Mouse (Mus musculus) kidney, postnatal 14 days (tissue): ENCODE measurements around the gene Nudt16l1.

Experiments used
- DNase-seq: peaks from one replicate; pipeline ENCODE4 v3.0.0; 2022; ENCODE audit warnings: mixed read lengths

Gene Nudt16l1

DNA sequence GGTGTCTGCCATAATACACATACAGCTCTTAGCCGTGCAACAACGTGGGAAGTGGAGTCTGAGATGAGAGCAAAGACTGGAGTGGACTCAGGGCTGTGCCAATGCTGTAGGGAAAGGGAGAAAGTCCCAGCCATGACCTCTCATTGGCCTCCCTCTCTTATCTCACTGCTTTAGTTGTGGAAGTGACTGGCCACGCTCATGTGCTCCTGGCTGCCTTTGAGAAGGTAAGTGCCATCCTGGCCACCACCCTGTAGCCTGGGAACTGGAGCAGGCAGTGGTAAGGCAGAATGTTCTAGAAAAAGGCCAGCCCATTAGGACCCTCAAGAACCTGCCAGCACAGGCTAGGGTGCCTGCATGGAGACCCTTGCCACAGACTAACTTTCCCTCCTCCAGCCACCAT lies 22.6 kb upstream of the Nudt16l1 start:
- DNase-seq = no peak

DNA sequence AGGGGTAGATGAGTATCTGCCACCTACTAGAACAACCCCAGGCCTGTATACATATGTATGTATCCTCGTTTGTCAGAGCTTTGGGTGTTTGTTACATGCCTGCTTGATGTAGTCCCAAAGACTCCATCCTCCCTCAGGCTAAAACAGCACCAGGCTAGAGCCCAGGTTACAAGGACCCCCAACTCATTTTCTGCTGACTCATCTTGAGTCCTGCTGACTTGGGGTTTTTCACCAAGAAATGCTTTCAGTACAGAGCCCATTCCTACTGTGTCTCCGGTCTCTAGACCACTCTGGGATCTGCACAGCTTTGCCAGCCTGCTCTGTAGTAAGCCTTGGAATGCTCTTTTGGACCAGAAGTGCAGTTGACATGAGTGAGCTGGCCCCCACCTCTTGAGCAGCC lies 22.0 kb upstream of the Nudt16l1 start:
- DNase-seq = no peak

DNA sequence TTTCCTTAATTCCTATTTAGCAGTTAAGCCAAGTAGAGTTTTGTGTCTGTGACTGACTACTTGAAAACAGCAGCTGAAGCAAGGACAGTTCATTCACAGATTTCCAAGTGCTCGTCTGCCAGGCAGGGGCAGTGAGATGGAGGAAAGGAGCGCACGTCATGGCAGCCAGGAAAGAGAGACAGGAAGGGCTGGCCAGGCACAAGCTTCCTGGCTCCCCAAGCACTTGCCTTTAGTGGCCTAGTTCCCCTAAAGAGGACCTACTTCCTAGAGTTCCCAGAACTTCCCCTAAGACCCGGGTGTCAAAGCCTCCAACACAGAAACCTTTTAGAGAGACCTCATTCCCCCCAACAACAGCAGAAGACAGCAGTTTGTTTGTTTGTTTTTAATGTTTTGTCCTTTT lies 18.0 kb upstream of the Nudt16l1 start:
- DNase-seq = no peak

DNA sequence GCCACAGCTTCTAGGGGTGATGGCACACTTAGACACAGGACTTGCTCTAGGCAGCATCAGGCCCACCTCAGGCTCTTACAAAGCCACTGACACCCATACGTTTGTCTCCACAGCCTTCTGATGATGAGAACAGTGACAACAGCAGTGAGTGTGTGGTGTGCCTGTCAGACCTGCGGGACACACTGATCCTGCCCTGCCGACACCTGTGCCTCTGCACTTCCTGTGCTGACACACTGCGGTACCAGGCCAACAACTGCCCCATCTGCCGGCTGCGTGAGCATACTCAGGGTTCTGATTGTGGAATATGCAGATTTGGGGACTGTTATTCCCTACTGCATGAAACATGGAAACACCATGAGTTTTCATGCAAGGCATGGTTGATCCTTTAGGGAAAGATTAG lies 16.1 kb upstream of the Nudt16l1 start:
- DNase-seq = no peak

DNA sequence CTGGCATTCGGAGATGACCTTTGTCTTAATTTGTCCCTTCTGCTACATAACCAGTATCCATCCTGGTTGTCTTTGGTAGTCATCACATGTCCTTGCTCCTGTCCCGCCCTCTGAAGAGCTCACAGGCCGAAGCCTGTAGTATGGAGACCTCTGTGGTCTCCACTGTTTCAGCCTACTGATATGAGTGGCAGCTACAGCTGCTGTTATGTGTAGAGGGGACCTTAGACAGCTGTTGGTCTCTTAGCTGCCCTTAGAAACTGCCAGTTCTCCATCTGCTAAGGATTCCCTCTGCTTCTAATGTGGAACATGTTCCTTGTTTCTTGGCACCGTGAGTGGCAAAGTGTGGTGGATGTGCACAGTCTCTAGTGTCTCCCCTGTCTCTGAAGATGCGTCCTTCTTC lies 14.6 kb upstream of the Nudt16l1 start:
- DNase-seq = no peak

DNA sequence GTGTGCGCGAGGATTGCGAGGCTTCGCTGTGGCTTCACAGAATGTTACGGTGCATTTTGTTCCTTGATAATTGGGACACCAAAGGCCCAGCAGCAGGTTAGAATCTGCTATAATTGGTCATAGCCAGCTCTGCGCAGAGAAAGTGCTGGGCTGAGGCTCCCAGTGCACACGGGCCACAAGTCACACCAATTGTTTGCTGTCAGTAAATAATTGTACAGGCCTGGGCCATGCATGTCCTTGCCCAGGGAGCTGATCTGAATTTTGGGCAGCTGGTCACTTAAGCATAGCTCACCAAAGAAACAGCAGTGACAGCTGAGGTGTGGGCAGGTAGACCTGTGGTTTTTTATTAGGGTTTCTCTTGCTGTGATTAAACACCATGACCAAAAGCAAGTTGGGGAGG lies 10.6 kb upstream of the Nudt16l1 start:
- DNase-seq = no peak

DNA sequence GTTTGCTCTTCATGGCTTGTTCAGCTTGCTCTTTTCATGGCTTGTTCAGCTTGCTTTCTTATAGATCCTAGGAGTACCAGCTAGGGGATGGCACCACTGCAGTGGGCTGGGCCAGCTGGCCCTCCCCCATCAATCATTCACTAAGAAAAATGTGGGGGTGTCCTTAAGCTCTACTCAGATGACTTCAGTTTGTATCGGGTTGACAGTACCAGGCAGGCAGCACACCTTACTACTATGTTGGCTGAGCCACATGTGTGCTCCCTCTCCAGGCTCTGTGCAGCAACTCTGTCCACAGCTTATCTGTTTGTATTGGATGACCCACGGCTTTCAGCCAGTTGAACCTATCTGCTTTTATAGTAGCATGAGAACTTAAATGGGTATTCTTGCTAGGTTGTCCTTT lies 10.1 kb upstream of the Nudt16l1 start:
- DNase-seq = no peak

DNA sequence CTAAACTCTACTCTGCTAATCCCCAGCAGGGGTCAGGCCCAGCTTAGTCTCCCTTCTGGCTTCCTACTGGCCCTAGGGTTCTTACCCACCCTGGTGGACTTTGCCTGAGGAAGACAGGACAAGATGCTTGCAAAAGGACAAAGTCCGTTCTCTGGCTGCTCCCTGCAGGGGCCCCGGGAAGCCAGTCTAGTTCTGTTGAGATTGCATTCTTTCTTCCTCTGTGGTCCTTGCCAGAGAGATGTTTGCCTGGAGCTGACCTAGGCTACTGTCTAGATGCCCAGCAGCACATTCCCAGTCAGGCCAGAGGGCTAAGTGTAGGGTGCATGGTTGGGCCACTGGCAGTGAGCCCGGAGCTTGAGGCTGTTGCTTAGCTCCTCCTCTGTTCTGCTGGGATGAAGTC lies 6.1 kb upstream of the Nudt16l1 start:
- DNase-seq = peak; percentile 90

DNA sequence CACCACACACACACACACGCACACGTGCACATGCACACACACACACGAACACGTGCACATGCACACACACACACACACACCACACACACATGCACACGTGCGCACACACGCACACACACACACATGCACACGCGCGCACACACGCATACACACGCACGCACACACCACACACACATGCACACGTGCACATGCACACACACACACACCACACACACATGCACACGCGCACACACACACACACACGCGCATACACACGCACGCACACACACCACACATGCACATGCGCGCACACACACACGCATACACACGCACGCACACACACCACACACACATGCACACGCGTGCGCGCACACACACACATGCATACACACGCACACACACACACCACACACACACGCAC lies 3.1 kb upstream of the Nudt16l1 start:
- no peak for DNase-seq

DNA sequence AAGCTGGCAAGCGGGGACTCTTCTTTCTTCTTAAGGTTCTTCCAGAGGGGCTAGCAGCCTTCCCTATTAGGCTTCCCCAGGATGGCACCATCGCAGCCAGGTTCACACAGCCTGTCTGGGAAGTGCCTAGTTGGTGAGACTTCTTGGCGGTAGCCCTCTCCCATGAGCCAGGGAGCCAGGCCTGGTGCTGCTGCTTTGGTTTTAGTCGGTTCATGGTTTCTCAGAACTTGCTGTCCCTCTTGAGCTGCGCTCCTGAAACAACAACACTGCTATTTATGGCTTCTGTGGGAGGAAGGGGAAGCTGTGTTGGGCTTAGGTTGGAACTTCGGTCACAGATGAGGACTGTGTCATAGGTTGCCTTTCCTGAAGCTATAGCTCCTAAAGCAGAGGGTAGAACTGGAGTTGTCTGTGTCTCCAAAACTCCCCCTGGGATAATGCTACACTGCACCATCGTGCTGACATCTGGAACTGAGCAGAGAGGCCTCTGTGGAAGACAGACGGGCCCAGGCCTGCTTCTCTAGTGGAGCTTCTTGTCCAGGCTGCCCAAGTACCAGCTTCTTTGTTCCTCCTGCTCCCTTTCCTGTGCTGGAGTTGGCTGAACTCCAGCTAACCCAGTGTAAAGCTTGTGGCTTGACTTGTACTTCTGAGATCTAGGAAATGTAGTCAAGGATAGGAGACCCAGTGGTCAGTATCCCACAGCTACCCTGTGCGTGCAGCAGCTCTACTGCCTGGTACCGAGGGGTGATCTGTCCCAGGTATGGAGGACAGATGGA lies 2.4 kb upstream of the Nudt16l1 start:
- DNase-seq = peak; percentile 37

DNA sequence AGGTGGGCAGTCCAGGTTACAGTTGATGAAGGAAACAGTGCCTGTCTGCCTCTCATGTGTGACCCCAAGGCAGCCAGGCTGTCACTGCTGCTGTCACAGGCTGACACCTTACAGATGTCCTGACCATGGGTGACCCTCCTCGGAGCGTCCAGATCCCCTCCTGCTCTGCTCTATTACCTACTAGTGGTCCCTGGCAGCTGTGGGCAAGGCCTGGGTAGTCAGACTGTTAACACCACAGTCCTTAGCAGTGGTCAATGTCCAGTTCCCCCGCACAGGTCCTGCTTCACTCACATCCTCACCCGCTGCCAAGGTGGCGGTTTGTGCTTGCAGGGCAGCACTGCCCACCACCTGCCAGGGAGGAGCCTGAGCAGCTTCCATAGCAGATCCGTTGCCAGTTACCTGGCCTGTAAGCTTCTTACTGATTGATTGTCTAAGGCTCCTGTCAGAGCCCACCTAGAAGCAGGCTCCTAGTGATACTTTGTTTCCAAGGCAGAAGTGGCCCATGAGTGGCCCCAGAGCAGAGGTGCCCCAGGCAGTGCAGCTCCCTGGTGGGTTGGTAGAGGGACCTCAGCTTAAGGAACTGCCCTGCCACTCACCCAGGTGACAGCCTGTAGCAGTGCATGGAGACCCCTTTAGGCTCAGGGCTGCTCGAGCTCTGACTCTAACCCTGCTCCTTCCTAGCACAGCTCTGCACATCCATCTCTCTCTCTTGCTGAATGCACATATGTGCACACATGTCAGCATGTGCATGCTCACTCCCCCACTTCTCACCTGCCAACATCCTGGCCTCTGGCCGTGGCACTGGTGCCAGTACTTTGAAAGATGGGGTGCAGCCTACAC lies 990 bp upstream of the Nudt16l1 start:
- peak; percentile 45 for DNase-seq

DNA sequence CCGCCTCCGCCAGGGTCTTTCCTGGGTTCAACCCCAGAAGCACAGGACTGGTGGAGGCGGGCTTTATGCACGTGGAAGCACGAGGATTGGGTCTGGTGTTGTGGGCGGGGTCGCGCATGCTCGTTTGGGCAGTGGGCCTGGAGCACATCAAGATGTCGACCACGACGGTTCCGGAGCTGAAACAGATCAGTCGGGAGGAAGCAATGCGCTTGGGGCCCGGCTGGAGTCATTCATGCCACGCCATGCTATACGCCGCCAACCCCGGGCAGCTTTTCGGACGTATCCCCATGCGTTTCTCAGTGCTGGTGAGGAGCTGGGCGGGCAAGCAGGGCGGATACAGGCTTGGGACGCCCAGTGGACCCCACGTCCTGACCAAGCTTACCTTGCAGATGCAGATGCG lies 428 bp downstream of the Nudt16l1 start:
- peak; percentile 97 for DNase-seq

DNA sequence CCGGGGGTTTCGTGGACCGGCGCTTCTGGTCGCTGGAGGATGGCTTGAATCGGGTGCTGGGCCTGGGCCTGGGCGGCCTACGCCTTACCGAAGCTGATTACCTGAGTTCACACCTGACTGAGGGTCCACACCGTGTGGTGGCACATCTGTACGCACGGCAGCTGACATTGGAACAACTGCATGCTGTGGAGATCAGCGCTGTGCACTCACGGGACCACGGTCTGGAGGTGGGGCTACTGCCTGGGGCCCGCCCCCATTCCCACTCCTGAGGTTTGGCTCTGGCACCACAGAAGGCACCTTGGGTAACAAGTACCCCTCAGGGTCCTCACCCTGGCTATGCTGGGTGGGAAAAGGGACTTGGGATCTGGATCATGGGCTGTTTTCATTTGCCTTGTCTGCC lies 851 bp downstream of the Nudt16l1 start:
- DNase-seq = peak; percentile 68

DNA sequence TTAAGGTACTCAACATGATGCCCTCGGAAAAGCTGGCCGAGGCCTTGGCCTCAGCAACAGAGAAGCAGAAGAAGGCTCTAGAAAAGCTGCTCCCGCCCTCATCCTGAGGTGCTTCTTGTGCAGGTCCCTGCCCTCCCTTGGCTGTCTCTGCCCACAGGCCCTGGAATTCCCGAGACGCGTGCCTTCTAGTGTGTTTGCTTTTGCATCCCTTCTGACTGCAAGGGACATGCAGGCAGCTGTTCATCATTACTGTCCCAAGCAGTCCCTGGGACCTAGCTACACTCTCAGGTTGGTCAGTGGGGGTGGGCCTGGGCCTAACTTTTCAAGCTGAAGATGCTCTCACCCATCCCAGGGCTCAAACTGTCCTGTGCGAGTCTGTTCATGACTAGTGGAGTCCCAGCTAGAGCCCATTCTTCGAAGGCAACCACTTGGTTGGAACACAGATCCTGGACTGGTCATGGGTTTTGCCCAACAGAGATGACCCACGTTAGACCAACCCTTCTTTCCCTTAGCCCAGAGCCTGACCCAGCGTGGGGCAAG lies 1.8 kb downstream of the Nudt16l1 start:
- no peak for DNase-seq

DNA sequence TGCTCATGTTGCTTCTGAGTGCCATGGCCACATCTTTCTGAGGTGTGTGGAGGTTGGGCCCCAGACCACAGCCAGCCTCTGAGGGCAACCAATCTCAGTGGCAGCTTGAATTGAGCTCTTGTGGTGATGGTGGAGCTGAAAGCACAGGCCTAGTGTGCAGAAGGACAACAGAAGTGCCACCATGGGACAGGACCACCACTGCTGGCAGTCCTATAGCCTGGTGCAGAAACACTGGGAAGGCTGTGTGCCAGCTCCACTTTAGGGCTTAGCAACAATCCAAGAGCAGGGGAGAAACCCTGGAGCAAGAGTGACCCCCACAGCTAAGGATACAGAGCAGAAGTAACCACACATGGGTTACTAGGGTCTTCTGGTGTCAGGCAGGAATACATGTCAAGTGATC lies 2.5 kb downstream of the Nudt16l1 start:
- DNase-seq = no peak

DNA sequence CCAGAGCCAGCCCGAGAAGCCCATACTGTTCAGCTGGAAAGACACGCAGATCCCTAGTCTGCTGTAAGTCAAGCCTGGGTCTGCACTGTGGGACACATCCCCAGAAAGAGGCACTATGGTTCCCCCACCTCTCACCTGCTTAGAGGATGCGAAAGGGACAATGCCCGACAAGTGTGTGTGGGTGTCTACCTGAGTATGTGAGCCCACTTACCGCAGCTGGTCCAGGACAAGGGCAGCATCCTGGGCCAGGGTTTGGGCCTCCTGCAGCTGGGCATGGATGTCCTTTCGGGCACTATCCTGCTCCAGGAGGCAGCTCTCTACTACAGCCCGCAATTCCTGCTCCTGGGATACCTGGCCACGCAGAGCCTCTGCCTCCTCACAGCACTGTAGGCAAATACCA lies 4.3 kb downstream of the Nudt16l1 start:
- DNase-seq = no peak

DNA sequence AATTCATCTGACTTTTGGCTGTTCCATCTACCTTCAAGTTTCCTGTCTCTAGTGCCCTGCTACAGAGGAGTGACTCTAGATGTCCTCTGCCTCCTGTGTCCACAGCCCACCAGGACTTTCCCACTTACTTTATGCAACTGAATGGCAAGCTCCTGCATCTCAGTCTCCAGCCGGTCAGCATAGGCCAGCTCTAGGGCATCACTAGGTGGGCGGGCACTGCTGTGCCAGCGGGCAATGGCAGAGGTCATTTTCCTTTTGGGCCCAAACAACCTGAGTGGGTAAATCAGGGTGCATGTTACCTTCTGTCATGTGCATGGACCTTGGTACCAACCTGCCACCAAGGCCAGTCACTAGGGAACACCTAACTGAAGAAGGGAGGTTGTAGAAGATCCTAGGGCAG lies 4.9 kb downstream of the Nudt16l1 start:
- no peak for DNase-seq

DNA sequence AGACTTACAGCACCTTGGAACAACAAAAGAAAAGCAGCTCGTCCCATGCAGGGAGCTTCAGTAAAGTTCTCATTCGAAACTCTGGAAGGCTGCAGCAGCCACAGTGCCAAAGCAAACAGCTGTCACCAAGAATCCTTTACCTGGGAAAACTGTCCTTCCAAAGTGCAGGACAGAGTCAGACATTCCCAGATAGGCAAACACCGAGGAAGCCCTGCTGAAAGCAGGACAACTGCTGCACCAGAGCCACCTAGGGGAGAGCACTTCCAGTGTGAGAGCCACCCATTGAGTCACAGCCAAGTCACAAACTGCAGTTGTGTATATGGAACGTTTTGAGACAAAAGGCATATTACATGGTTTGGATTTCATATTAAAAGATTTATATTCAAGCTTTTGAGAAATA lies 6.9 kb downstream of the Nudt16l1 start:
- no peak for DNase-seq

DNA sequence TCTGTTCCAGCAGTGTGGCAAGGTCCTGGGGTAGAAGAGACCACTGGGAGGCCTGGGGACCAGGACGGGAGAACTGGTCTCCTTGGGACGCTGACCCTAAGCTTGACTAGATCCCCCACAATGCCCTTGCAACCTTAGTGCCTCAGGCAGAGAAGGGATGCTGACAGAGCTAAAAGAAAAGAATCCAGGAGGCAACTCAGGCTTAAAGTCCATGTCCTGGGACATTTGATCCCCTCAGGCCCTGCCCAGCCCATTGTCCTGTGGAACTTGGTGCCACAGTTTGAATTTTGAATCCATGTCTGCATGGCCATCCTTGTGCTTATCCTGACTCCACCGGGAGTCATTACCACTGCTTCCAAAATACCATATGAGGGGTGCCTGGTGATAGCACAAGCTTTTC lies 7.6 kb downstream of the Nudt16l1 start:
- peak; percentile 41 for DNase-seq

DNA sequence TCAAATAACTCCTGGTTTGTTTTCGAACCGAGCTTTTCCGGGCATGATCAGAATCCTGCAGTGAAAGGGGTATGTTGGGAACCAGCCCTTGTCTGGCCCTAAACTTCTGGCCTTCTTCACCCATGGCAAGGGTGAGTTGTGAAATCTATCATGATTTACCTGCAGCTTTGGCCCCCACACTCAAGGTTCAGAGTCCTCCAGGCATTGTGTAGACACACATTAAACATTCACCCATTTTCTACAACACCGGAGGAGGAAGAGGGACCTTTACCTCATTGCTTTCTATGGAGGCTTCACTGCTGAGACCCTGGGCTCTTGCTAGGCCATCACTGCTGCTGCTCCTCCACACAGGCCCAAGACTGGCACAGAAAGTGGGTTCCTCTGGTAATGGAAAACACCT lies 8.8 kb downstream of the Nudt16l1 start:
- no peak for DNase-seq

DNA sequence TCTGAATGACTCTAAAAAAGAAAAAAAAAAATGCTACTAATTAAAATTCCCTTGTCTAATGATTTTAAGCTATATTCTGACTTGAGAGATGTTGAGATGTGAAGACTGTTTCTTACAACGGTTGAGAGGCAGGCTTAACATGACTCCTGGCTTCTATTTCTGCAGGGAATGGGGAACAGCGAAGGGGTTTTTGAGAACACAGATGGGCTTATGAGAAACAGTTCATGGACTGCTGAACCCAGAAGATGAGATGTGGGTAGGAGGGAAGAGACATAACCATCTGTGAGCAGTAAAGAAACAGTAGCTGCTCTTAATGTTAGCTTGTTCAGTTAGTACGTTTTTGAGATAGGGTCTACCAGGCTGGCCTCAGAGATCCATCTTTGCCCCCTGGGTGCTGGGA lies 18.0 kb downstream of the Nudt16l1 start:
- no peak for DNase-seq

DNA sequence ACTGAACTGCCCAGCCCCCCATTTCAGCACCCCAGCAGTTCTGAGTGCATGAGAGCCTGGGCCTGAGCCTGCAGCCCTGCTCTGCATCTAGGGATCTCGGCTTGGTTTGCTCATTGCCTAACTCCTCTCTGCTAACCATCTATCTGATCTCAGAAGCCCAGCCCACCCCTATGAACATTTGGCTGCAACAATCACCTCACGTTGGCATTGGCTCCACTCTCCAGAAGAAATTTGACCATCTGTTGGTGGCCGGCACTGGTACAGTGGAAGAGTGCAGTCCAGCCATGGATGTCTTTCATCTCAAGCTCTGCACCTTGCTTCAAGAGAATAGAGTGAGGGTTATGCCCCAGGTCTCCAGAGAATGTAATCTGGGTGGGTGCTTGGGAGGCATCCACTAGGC lies 18.9 kb downstream of the Nudt16l1 start:
- no peak for DNase-seq

DNA sequence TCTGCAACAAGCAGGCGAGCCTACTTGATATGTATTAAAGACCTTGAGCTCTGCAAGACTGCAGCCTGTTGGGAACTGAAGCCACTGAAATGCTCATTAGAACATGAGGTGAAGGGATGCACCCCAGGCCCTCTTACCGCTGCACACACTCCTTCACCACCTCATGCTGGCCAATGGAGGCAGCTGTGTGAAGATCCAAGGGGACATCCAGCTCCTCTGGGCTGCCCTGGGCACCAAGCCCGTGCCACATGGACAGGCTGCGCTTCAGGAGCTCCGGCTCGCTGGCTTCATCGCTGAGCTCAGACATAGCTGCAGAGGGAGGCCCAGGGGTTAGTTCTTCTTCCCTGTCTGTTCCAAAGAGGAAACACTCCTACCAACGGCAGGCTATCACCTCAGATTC lies 21.7 kb downstream of the Nudt16l1 start:
- DNase-seq = no peak

DNA sequence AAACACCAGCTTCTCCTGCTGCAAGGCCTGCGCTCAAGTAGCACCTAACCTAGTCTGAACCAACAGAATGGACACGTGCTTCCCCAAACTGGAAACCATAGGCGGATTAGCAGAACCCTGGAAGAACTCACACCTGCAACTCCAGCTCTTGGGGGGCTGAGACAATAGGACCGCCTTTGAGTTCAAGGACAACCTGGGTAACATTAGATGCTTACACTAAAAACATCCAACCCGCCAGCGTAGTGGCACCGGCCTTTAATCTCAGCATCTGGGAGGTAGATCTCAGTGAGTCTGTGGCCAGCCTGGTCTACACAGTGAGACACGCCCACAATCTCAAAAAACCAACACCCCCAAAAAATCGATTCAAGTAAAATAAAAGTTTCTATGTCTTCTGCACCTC lies 24.8 kb downstream of the Nudt16l1 start:
- DNase-seq = no peak
